Mouse (Mus musculus) testis, adult 2 months (tissue): Measurements from ENCODE around the gene Il17a.

Source experiments
- CTCF ChIP-seq: fragments of 200-500 bp; IDR thresholded peaks from 2 replicates; pipeline ENCODE4 v1.5.1; 2012; ENCODE audit warnings: low read depth, mild to moderate bottlenecking, inconsistent platforms, low read length, moderate library complexity; ENCODE audit not compliant: control insufficient read depth, insufficient read depth, insufficient replicate concordance
- POLR2A ChIP-seq: fragments of 200-500 bp; IDR thresholded peaks from 2 replicates; pipeline ENCODE4 v1.6.1; 2012; ENCODE audit warnings: low read depth, mild to moderate bottlenecking, inconsistent platforms, low read length, moderate library complexity; ENCODE audit not compliant: control insufficient read depth

DNA sequence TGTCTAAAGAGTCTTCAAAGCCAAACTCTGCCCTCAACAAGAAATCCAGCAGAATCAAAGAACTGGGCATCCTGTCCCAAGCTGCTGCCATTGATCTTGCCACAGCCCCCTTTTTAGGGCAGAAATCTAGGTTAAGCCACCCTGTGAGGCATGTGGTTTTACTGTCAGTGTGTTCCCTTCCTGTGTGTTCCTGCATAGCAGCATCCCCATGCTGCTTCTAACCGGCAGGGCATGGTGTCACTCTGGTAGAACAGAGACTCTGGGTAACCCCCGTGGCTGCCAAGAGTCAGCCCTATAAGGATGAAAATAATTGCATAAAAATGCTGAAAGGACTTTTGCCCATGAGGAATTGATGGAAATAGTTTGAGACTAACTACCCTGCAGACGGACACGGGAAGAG lies 44.8 kb upstream of the Il17a start:
- TF ChIP-seq CTCF = no peak
- no peak for TF ChIP-seq POLR2A
